Mouse (Mus musculus): ENCODE data around the gene Itga2b. TPM values are rescaled to one million over a fixed set of nuclear protein-coding genes. Genes with fewer than 3 reads are reported as not detected.

The Itga2b gene
- polyA plus RNA-seq, 1 experiment from 2014 or later, result 10.1 TPM

DNA sequence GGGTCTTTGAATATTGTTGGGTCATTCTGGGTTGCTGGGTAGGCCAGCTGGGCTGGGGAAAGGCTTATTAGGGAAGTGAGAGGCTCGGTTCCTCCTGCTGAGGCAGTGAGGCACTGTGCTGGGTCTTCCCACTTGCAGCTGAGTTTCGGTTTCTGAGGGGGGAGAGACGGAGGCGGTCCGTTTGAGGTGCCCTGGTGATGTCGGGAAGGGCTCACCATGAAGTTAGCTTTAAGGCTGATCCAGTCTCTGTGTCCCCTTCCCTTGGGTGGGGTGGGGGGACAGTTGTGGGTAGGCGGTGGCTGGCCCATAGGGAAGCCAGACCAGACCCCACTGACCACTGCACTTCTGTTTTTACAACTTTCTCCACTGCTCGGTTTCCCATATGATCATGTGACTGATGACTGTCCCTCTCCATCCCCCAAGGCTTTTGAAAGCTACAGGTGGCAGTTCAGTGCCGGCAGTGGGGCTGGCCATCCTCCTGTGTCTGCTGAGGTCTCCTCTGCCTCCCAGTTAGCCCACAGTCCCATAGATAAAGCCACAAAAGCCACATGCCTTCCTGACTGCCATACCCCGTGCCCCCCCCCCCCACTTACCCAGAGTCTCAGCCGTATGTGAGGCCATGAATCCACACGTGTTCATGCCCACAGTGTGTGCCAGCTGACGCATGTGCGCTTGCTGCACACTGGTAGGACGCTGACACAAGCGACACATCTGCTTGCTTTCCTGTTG lies 37.6 kb downstream of the Itga2b start:
- H3K9ac ChIP-seq, result no peak overlapping the region
- peaks cover 36% of the 10 kb centered on the region for H3K4me1 ChIP-seq (replicated peaks)
- H3K9me3 ChIP-seq, result no peaks in the 10 kb centered on the region
- H3K4me2 ChIP-seq, result no peak overlapping the region
- no peaks in the 10 kb centered on the region for H3K27me3 ChIP-seq
- H3K27ac ChIP-seq (replicated peaks), result no peak overlapping the region
- 62% methylated on average over 16 of the region's 16 CpGs for WGBS
- no peak overlapping the region for H3K4me3 ChIP-seq
- H3K36me3 ChIP-seq, result peaks cover 22% of the 10 kb centered on the region
- no peak for ATAC-seq (ENCODE audit: low FRiP score, low read depth)

DNA sequence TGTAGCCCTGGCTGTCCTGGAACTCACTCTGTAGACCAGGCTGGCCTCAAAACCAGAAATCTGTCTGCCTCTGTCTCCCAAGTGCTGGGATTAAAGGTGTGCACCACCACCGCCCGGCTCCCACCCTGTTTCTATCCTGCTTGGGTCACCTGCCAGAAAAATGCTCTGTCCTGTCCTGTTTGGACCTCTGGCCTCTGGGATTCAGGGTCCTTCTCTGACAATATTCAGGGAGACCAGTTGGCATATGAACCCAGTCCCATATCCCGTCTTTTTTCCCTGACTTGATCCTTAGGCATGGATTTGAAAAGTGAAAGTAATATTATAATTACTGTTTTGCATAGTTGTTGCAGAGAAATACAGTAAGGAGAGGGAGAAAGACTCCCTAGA lies 38.2 kb downstream of the Itga2b start:
- no peaks in the 10 kb centered on the region for H3K9me3 ChIP-seq
- no peak for ATAC-seq (ENCODE audit: low FRiP score, low read depth)
- no peaks in the 10 kb centered on the region for H3K27me3 ChIP-seq
- peaks cover 20% of the 10 kb centered on the region for H3K36me3 ChIP-seq
- no peak overlapping the region for H3K9ac ChIP-seq
- H3K4me2 ChIP-seq, result no peak overlapping the region
- no peak overlapping the region for H3K4me3 ChIP-seq
- WGBS, result 81% methylated on average over 3 of the region's 3 CpGs
- H3K27ac ChIP-seq (replicated peaks), result no peak overlapping the region
- H3K4me1 ChIP-seq (replicated peaks), result peaks cover 31% of the 10 kb centered on the region

DNA sequence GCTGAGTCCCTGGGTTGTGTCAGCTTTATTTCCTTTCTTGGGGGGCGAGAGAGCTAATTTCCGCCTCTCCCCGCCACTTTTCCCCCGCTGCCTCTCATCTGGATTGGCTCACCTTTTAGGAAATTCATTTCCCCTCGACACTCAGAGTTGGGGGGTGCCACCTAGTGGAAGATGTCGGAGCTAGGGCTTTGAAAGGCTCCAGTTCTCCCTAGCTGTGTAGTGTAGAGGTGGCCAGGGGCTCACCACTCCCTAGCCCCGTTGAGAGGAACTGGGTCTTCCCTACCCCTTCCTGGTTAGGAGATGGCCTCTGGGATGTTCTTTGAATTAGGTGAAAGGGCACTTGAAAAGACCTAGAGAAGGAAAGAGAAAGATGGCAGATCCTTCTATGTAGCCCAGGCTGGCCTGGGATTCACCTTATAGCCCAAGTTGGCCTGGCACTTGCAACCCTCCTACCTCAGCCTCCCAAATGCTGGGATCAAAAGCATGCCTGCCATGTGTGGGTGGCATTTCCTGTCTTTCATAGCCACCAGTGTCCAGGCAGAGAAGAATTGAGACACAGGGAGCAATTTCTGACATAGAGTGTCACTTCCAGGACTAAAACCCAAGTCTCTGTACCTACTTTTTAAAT lies 38.8 kb downstream of the Itga2b start:
- 0% methylated on average over 7 of the region's 7 CpGs for whole genome bisulfite sequencing
- Histone ChIP-seq H3K27me3 (no peaks in the 10 kb centered on the region), H3K4me2 (peak overlapping the region; percentile 95), H3K9ac (peak overlapping the region; percentile 63), H3K9me3 (no peaks in the 10 kb centered on the region), H3K4me3 (peak overlapping the region; percentile 72), H3K36me3 (peaks cover 15% of the 10 kb centered on the region), H3K27ac (replicated peaks) (peak overlapping the region; percentile 69), H3K4me1 (replicated peaks) (peaks cover 31% of the 10 kb centered on the region)
- peak; percentile 43; the same call in 1 of the 2 replicates for ATAC-seq (ENCODE audit: low FRiP score, low read depth)

GRCm38 (mm10) chr11:102430121-102431017 lies 39.6 kb downstream of the Itga2b start, which contains the start of gene Grn:
TSS of gene Grn (plus strand) at chr11:102430315.
- WGBS, result under 1% methylated on average over 29 of the region's 29 CpGs
- H3K4me1 ChIP-seq (replicated peaks), result peaks cover 31% of the 10 kb centered on the region
- no peaks in the 10 kb centered on the region for H3K9me3 ChIP-seq
- H3K9ac ChIP-seq, result peak within 1 kb of the TSS; percentile 63
- peak; percentile 91 for ATAC-seq (ENCODE audit: low FRiP score, low read depth)
- peaks cover 8% of the 10 kb centered on the region; the same call in 1 of the 2 replicates for H3K36me3 ChIP-seq
- peak within 1 kb of the TSS; percentile 95 for H3K4me2 ChIP-seq
- H3K27ac ChIP-seq (replicated peaks), result peak within 1 kb of the TSS; percentile 69
- peak within 1 kb of the TSS; percentile 72 for H3K4me3 ChIP-seq
- no peaks in the 10 kb centered on the region for H3K27me3 ChIP-seq

DNA sequence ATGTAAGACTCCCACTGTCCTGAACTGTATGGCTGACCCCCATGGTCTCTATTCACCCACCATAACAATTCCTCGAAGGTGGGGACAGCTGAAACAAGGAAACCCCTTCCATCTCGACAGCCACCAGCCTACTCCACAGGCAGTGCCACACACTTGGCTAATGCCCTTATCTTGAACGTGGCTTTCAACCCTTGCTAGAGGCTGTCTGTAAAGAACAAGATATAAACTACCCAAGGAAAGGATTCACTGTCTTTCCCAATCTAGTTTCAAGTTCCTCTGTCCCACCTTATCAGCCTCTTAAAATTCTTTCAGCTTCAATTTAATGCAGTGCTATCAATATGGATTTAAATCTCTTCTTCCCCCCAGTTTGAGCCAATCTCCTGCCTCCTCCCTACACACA lies 40.4 kb downstream of the Itga2b start:
- H3K4me1 ChIP-seq (replicated peaks), result peaks cover 31% of the 10 kb centered on the region
- peak overlapping the region; percentile 72 for H3K4me3 ChIP-seq
- peak overlapping the region; percentile 95 for H3K4me2 ChIP-seq
- no peaks in the 10 kb centered on the region for H3K27me3 ChIP-seq
- peak overlapping the region; percentile 47 for H3K9ac ChIP-seq
- H3K27ac ChIP-seq (replicated peaks), result 0 out of 2 replicates have a peak overlapping the region, but pooled peaks have one; percentile 61
- ATAC-seq (ENCODE audit: low FRiP score, low read depth), result no peak
- WGBS, result 54% methylated on average over 3 of the region's 3 CpGs
- no peaks in the 10 kb centered on the region for H3K9me3 ChIP-seq
- H3K36me3 ChIP-seq, result 0 out of 2 replicates have a peak, but pooled peaks cover under 1% of the 10 kb centered on the region

- ATAC-seq (ENCODE audit: low FRiP score, low read depth), result no peak
- no peaks in the 10 kb centered on the region for H3K36me3 ChIP-seq
- no peak overlapping the region for H3K27ac ChIP-seq (replicated peaks)
- H3K9me3 ChIP-seq, result no peaks in the 10 kb centered on the region
- 71% methylated on average over 8 of the region's 8 CpGs for whole genome bisulfite sequencing
- H3K9ac ChIP-seq, result no peak overlapping the region; the same call in 1 of the 2 replicates
- peaks cover 28% of the 10 kb centered on the region for H3K4me1 ChIP-seq (replicated peaks)
- peak overlapping the region; percentile 95 for H3K4me2 ChIP-seq
- no peaks in the 10 kb centered on the region for H3K27me3 ChIP-seq
- H3K4me3 ChIP-seq, result no peak overlapping the region
Measured at GRCm38 (mm10) chr11:102428981-102429540, 40.9 kb downstream of the Itga2b start.

DNA sequence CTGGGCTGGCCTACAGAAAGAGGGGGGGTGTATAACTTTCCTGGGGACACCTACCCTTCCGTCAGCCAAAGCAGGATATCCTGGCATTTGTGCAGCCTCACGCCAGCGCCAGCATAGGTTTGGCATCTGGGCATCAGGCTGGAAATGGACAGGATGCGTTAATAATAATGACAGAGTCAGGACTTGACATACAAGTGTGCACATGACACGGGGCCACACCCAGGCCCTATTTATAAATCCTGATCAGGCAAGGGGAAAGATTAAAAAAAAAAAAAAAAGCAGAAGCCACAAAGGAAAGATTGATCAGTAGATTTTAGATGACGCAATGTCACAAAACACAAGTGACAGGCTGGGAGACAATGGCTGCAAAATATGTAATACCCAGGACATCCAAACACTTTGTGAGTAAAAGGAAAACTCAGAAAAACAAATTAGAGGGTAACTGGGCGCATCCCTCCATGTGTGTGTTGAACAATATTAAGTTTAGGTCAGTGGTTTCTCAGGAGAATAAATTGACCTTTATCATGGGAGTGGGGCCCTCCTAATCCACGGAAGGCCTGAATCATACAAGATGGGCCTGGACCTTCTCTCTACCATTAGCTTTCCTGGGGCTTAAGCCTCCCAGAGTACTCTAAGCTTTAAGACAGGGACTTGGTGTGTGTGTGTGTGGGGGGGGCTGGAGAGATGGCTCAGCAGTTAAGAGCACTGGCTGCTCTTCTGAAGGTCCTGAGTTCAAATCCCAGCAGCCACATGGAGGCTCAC lies 44.2 kb downstream of the Itga2b start:
- WGBS, result 87% methylated on average over 8 of the region's 8 CpGs
- H3K27ac ChIP-seq (replicated peaks), result no peak overlapping the region
- ATAC-seq (ENCODE audit: low FRiP score, low read depth), result no peak
- no peak overlapping the region for H3K9ac ChIP-seq
- no peaks in the 10 kb centered on the region for H3K36me3 ChIP-seq
- H3K4me3 ChIP-seq, result no peak overlapping the region
- peaks cover 9% of the 10 kb centered on the region for H3K4me1 ChIP-seq (replicated peaks)
- H3K4me2 ChIP-seq, result no peak overlapping the region
- H3K27me3 ChIP-seq, result no peaks in the 10 kb centered on the region
- no peaks in the 10 kb centered on the region for H3K9me3 ChIP-seq

DNA sequence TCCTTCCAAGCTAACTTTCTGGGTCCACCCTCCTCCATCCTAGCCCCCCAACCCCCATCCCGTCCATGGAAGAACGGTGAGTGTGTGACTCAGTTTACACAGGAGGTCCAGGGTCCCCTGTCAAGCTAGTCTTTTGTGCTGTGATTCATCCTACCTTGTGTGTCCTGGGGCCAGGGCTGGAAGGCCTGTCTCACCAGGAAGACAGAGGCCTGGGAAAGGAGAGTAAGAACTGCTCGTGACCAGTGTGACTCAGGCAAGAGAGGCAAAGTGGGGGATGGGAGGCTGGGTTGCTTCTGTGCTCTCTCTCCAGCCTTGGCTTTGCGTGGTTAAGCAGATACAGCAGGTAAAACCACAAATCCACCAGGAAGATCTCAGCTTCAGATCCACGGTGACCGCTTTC lies 45.3 kb downstream of the Itga2b start:
- Histone ChIP-seq H3K4me3 (no peak overlapping the region), H3K36me3 (no peaks in the 10 kb centered on the region), H3K27ac (replicated peaks) (no peak overlapping the region), H3K4me1 (replicated peaks) (peaks cover 3% of the 10 kb centered on the region), H3K27me3 (no peaks in the 10 kb centered on the region), H3K4me2 (no peak overlapping the region), H3K9me3 (no peaks in the 10 kb centered on the region), H3K9ac (no peak overlapping the region)
- 83% methylated on average over 6 of the region's 6 CpGs for WGBS
- ATAC-seq (ENCODE audit: low FRiP score, low read depth), result no peak

GRCm38 (mm10) chr11:102421559-102421958 lies 48.4 kb downstream of the Itga2b start:
- Histone ChIP-seq H3K27me3 (no peaks in the 10 kb centered on the region), H3K36me3 (no peaks in the 10 kb centered on the region), H3K9ac (no peak overlapping the region), H3K9me3 (no peaks in the 10 kb centered on the region), H3K4me1 (replicated peaks) (no peaks in the 10 kb centered on the region), H3K27ac (replicated peaks) (no peak overlapping the region), H3K4me3 (no peak overlapping the region), H3K4me2 (no peak overlapping the region)
- 69% methylated on average over 8 of the region's 8 CpGs for WGBS
- no peak for ATAC-seq (ENCODE audit: low FRiP score, low read depth)

- H3K9ac ChIP-seq, result no peak overlapping the region
- no peaks in the 10 kb centered on the region for H3K27me3 ChIP-seq
- H3K9me3 ChIP-seq, result no peaks in the 10 kb centered on the region
- no peaks in the 10 kb centered on the region for H3K36me3 ChIP-seq
- H3K4me1 ChIP-seq (replicated peaks), result no peaks in the 10 kb centered on the region
- no peak overlapping the region for H3K4me3 ChIP-seq
- H3K4me2 ChIP-seq, result no peak overlapping the region
- ATAC-seq (ENCODE audit: low FRiP score, low read depth), result no peak
- no peak overlapping the region for H3K27ac ChIP-seq (replicated peaks)
Measured at GRCm38 (mm10) chr11:102418887-102419286, 51.0 kb downstream of the Itga2b start.

DNA sequence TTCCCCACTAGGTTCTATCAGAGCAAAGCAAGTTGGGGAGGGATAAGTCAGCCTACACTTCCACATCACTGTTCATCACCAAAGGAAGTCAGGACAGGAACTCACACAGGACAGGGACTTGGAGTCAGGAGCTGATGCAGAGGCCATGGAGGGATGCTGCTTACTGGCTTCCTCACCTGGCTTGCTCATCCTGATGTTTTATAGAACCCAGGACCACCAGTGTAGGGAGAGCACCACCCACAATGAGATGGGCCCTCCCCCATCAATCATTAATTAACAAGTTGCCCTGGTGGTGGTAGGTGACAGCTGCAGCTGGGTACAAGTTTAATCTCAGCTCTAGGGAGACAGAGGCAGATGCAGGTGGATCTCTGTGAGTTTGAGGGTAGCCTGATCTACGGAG lies 52.8 kb downstream of the Itga2b start:
- Histone ChIP-seq H3K4me2 (no peak overlapping the region), H3K27me3 (no peaks in the 10 kb centered on the region), H3K4me3 (no peak overlapping the region), H3K4me1 (replicated peaks) (no peaks in the 10 kb centered on the region), H3K36me3 (no peaks in the 10 kb centered on the region), H3K9me3 (no peaks in the 10 kb centered on the region), H3K27ac (replicated peaks) (no peak overlapping the region), H3K9ac (no peak overlapping the region)
- 79% methylated on average over 1 of the region's 1 CpGs for WGBS
- no peak for ATAC-seq (ENCODE audit: low FRiP score, low read depth)
